Mouse (Mus musculus) CH12.LX (cell line): ENCODE data around the gene Pold1. TPM values are rescaled to one million over a fixed set of nuclear protein-coding genes. Genes with fewer than 3 reads are reported as not detected.
A peak's percentile ranks its signal among the peaks of the same experiment; 100 is the strongest.

ENCODE experiments used
- DNase-seq: peaks from one replicate; pipeline ENCODE4 v3.0.0-alpha.2; 2013; ENCODE audit errors: extremely low read depth
- H3K27ac ChIP-seq: 2 replicates; pipeline ENCODE4 v1.5.1; 2012; ENCODE audit warnings: low read depth, mild to moderate bottlenecking, control low read depth, moderate library complexity; ENCODE audit not compliant: insufficient read depth
- H3K27me3 ChIP-seq: replicated peaks from 2 replicates; pipeline ENCODE3; 2012; ENCODE audit warnings: inconsistent platforms
- H3K36me3 ChIP-seq, 2 experiments: replicated peaks in 1 of 2; 2 replicates each; pipeline versions ENCODE3 to v1.6.1; 2012; ENCODE audit warnings: inconsistent platforms in 1 of 2, low read length in 1 of 2, mild to moderate bottlenecking in 1 of 2, mixed read lengths in 1 of 2, moderate library complexity in 1 of 2; ENCODE audit not compliant: control insufficient read depth in 1 of 2, insufficient read depth in 1 of 2
- H3K4me1 ChIP-seq, 2 experiments: 2 replicates each; pipeline ENCODE4 v1.6.1; 2012; ENCODE audit warnings: inconsistent platforms in 1 of 2, moderate library complexity in 1 of 2; ENCODE audit not compliant: insufficient read depth in 2 of 2, control insufficient read depth in 1 of 2
- H3K4me2 ChIP-seq: 2 replicates; pipeline ENCODE4 v1.6.1; 2012; ENCODE audit warnings: low read depth, mild to moderate bottlenecking, control low read depth; ENCODE audit not compliant: poor library complexity, insufficient read depth, severe bottlenecking
- H3K4me3 ChIP-seq, 3 experiments: fragments of 150-350 bp in 1 of 3; sonication (generic) in 1 of 3; replicated peaks in 1 of 3; 2 replicates each; pipeline versions ENCODE3 to v1.5.1; 2011 to 2012; ENCODE audit warnings: low read depth in 2 of 3, low read length in 2 of 3, mild to moderate bottlenecking in 2 of 3, moderate library complexity in 2 of 3, control low read depth in 1 of 3, improper control_type of control experiment in 1 of 3, inconsistent platforms in 1 of 3, mixed read lengths in 1 of 3; ENCODE audit not compliant: poor library complexity in 1 of 3
- H3K79me2 ChIP-seq: replicated peaks from 2 replicates; pipeline ENCODE4 v1.6.1; 2012; ENCODE audit warnings: mild to moderate bottlenecking, moderate library complexity; ENCODE audit not compliant: control insufficient read depth, poor library complexity, insufficient read depth, severe bottlenecking; ENCODE audit errors: extremely low read depth
- H3K9ac ChIP-seq: 2 replicates; pipeline ENCODE4 v1.6.1; 2012; ENCODE audit warnings: low read depth, mild to moderate bottlenecking, control low read depth, moderate library complexity; ENCODE audit not compliant: insufficient read depth
- H3K9me3 ChIP-seq: replicated peaks from 2 replicates; pipeline ENCODE3; 2012; ENCODE audit warnings: low read length, inconsistent platforms, mixed read lengths
- BHLHE40 ChIP-seq: IDR thresholded peaks from 2 replicates; pipeline ENCODE4 v1.6.1; 2011; ENCODE audit warnings: mild to moderate bottlenecking, low read depth, low read length, improper control_type of control experiment
- CHD1 ChIP-seq: IDR thresholded peaks from 2 replicates; pipeline ENCODE4 v1.6.1; 2012; ENCODE audit warnings: low read depth, low read length, improper control_type of control experiment, inconsistent platforms
- CHD2 ChIP-seq: IDR thresholded peaks from 2 replicates; pipeline ENCODE4 v1.6.1; 2011; ENCODE audit warnings: low read length, improper control_type of control experiment
- CTCF ChIP-seq, 2 experiments: IDR thresholded peaks in 1 of 2; conservative IDR thresholded peaks in 1 of 2; 2 replicates each; pipeline ENCODE4 v1.5.1; 2011 to 2012; ENCODE audit warnings: low read depth in 2 of 2, low read length in 2 of 2, improper control_type of control experiment in 1 of 2, inconsistent platforms in 1 of 2, mild to moderate bottlenecking in 1 of 2, moderate library complexity in 1 of 2
- E2F4 ChIP-seq: IDR thresholded peaks from 2 replicates; pipeline ENCODE4 v1.6.1; 2011; ENCODE audit warnings: low read depth, low read length, improper control_type of control experiment; ENCODE audit not compliant: insufficient replicate concordance
- ELF1 ChIP-seq: IDR thresholded peaks from 2 replicates; pipeline ENCODE4 v1.6.1; 2014; ENCODE audit warnings: low read depth, mild to moderate bottlenecking, inconsistent platforms, low read length, improper control_type of control experiment
- EP300 ChIP-seq: IDR thresholded peaks from 2 replicates; pipeline ENCODE4 v1.6.1; 2011; ENCODE audit warnings: low read length, improper control_type of control experiment
- ETS1 ChIP-seq: conservative IDR thresholded peaks from 2 replicates; pipeline ENCODE4 v1.6.1; 2012; ENCODE audit warnings: low read depth, mild to moderate bottlenecking, inconsistent platforms, low read length, improper control_type of control experiment, moderate library complexity
- GABPA ChIP-seq: IDR thresholded peaks from 2 replicates; pipeline ENCODE4 v1.6.1; 2012; ENCODE audit warnings: low read depth, low read length, improper control_type of control experiment, inconsistent platforms; ENCODE audit not compliant: insufficient replicate concordance
- HCFC1 ChIP-seq: IDR thresholded peaks from 2 replicates; pipeline ENCODE4 v1.6.1; 2012; ENCODE audit warnings: low read depth, mild to moderate bottlenecking, inconsistent platforms, low read length, improper control_type of control experiment
- IRF4 ChIP-seq: IDR thresholded peaks from 2 replicates; pipeline ENCODE4 v1.6.1; 2014; ENCODE audit warnings: low read depth, mild to moderate bottlenecking, inconsistent platforms, low read length, improper control_type of control experiment
- JUN ChIP-seq: IDR thresholded peaks from 2 replicates; pipeline ENCODE4 v1.6.1; 2011; ENCODE audit warnings: low read depth, mild to moderate bottlenecking, low read length, improper control_type of control experiment, moderate library complexity; ENCODE audit not compliant: insufficient read depth
- JUND ChIP-seq: conservative IDR thresholded peaks from 2 replicates; pipeline ENCODE4 v1.6.1; 2011; ENCODE audit warnings: low read depth, low read length, improper control_type of control experiment
- KAT2A ChIP-seq: IDR thresholded peaks from 2 replicates; pipeline ENCODE4 v1.6.1; 2012; ENCODE audit warnings: low read length, improper control_type of control experiment, inconsistent platforms; ENCODE audit not compliant: insufficient replicate concordance
- MAFK ChIP-seq: IDR thresholded peaks from 2 replicates; pipeline ENCODE4 v1.6.1; 2011; ENCODE audit warnings: low read length, improper control_type of control experiment; ENCODE audit not compliant: insufficient replicate concordance
- MAX ChIP-seq: IDR thresholded peaks from 2 replicates; pipeline ENCODE4 v1.6.1; 2011; ENCODE audit warnings: low read length, improper control_type of control experiment
- MAZ ChIP-seq: IDR thresholded peaks from 2 replicates; pipeline ENCODE4 v1.6.1; 2012; ENCODE audit warnings: low read depth, mild to moderate bottlenecking, inconsistent platforms, low read length, improper control_type of control experiment, moderate library complexity
- MEF2A ChIP-seq: IDR thresholded peaks from 2 replicates; pipeline ENCODE4 v1.6.1; 2014; ENCODE audit warnings: low read depth, mild to moderate bottlenecking, inconsistent platforms, low read length, improper control_type of control experiment, borderline replicate concordance
- MXI1 ChIP-seq: IDR thresholded peaks from 2 replicates; pipeline ENCODE4 v1.6.1; 2011; ENCODE audit warnings: mild to moderate bottlenecking, low read depth, low read length, improper control_type of control experiment
- MYC ChIP-seq: IDR thresholded peaks from 2 replicates; pipeline ENCODE4 v1.6.1; 2011; ENCODE audit warnings: low read depth, mild to moderate bottlenecking, improper control_type of control experiment, low read length
- NELFE ChIP-seq: IDR thresholded peaks from 2 replicates; pipeline ENCODE4 v1.6.1; 2011; ENCODE audit warnings: low read depth, low read length, improper control_type of control experiment
- NRF1 ChIP-seq: IDR thresholded peaks from 2 replicates; pipeline ENCODE4 v1.6.1; 2014; ENCODE audit warnings: low read depth, mild to moderate bottlenecking, inconsistent platforms, low read length, improper control_type of control experiment, moderate library complexity
- PAX5 ChIP-seq: IDR thresholded peaks from 2 replicates; pipeline ENCODE4 v1.6.1; 2012; ENCODE audit warnings: low read length, inconsistent platforms, mixed read lengths
- POLR2A ChIP-seq: IDR thresholded peaks from 2 replicates; pipeline ENCODE4 v1.6.1; 2011; ENCODE audit warnings: low read depth, mild to moderate bottlenecking, improper control_type of control experiment, low read length
- POLR2AphosphoS2 ChIP-seq: IDR thresholded peaks from 2 replicates; pipeline ENCODE4 v1.6.1; 2011; ENCODE audit warnings: low read depth, low read length, improper control_type of control experiment
- RAD21 ChIP-seq: IDR thresholded peaks from 2 replicates; pipeline ENCODE4 v1.6.1; 2011; ENCODE audit warnings: low read depth, mild to moderate bottlenecking, low read length, improper control_type of control experiment, moderate library complexity
- RCOR1 ChIP-seq: conservative IDR thresholded peaks from 2 replicates; pipeline ENCODE4 v1.6.1; 2012; ENCODE audit warnings: low read depth, mild to moderate bottlenecking, inconsistent platforms, low read length, improper control_type of control experiment
- SIN3A ChIP-seq: IDR thresholded peaks from 2 replicates; pipeline ENCODE4 v1.6.1; 2012; ENCODE audit warnings: low read length, improper control_type of control experiment, inconsistent platforms
- SMC3 ChIP-seq: IDR thresholded peaks from 2 replicates; pipeline ENCODE4 v1.6.1; 2011; ENCODE audit warnings: low read depth, low read length, improper control_type of control experiment
- TBP ChIP-seq: conservative IDR thresholded peaks from 2 replicates; pipeline ENCODE4 v1.6.1; 2011; ENCODE audit warnings: low read depth, low read length, improper control_type of control experiment
- TCF12 ChIP-seq: IDR thresholded peaks from 2 replicates; pipeline ENCODE4 v1.6.1; 2014; ENCODE audit warnings: low read depth, mild to moderate bottlenecking, inconsistent platforms, low read length, improper control_type of control experiment
- UBTF ChIP-seq: IDR thresholded peaks from 2 replicates; pipeline ENCODE4 v1.6.1; 2012; ENCODE audit warnings: low read depth, mild to moderate bottlenecking, inconsistent platforms, low read length, improper control_type of control experiment, moderate library complexity
- USF1 ChIP-seq: IDR thresholded peaks from 2 replicates; pipeline ENCODE4 v1.6.1; 2014; ENCODE audit warnings: low read depth, mild to moderate bottlenecking, inconsistent platforms, low read length, improper control_type of control experiment
- USF2 ChIP-seq: conservative IDR thresholded peaks from 2 replicates; pipeline ENCODE4 v1.6.1; 2011; ENCODE audit warnings: low read depth, low read length, improper control_type of control experiment
- ZC3H11A ChIP-seq: IDR thresholded peaks from 2 replicates; pipeline ENCODE4 v1.6.1; 2012; ENCODE audit warnings: low read depth, mild to moderate bottlenecking, inconsistent platforms, low read length, improper control_type of control experiment
- ZKSCAN1 ChIP-seq: IDR thresholded peaks from 2 replicates; pipeline ENCODE4 v1.6.1; 2012; ENCODE audit warnings: low read depth, inconsistent platforms, low read length, improper control_type of control experiment, borderline replicate concordance
- ZMIZ1 ChIP-seq: IDR thresholded peaks from 2 replicates; pipeline ENCODE4 v1.6.1; 2012; ENCODE audit warnings: low read depth, mild to moderate bottlenecking, inconsistent platforms, low read length, improper control_type of control experiment
- ZNF384 ChIP-seq: IDR thresholded peaks from 2 replicates; pipeline ENCODE4 v1.6.1; 2012; ENCODE audit warnings: low read depth, low read length, improper control_type of control experiment, inconsistent platforms
- dilution Hi-C: fragments of 300-500 bp; cut with MboI; formaldehyde crosslinking; loops from 2 replicates; pipeline ENCODE4 v1.14.3; 2020; ENCODE audit warnings: low sequenced_read_pairs; ENCODE audit not compliant: extremely low pct_unique_long_range_greater_than_20kb, extremely low pct_ligation_motif_present
- in situ Hi-C: fragments of 300-500 bp; cut with MboI; formaldehyde crosslinking; loops from 3 replicates; pipeline ENCODE4 v1.14.3; 2019; ENCODE audit warnings: low sequenced_read_pairs, low pct_ligation_motif_present, low pct_unique_long_range_greater_than_20kb, mixed read lengths
- polyA plus RNA-seq: library from polyadenylated mRNA; unstranded; fragments of >175 nt; gene quantifications from 2 replicates; pipeline ENCODE4 v1.2.1, GENCODE M21; 2012; ENCODE audit warnings: low read depth; ENCODE audit not compliant: insufficient read length
- total RNA-seq, 2 experiments: library from RNA; depleted of rRNA; stranded (reverse); fragments of 300-350 nt in 1 of 2; fragments of >200 nt in 1 of 2; gene quantifications; 2 replicates each; pipeline ENCODE4 v1.2.3; 2012 to 2014

Gene Pold1
- total and polyA plus RNA-seq, 3 experiments = 49.3 to 131 (median 67.6) TPM

- Histone ChIP-seq H3K9me3 (no peaks in the 10 kb centered on the region), H3K79me2 (no peaks in the 10 kb centered on the region), H3K36me3 (peaks cover 30 to 35% of the 10 kb centered on the region in 2 experiments), H3K27me3 (no peaks in the 10 kb centered on the region), H3K4me1 (peaks cover 2 to 28% of the 10 kb centered on the region in 2 experiments; a peak in 3 of 4 replicates), H3K4me2 (peak within 1 kb of the TSS; percentile 82), H3K27ac (peak within 1 kb of the TSS; percentile 92), H3K9ac (peak within 1 kb of the TSS; percentile 94), H3K4me3 (peak within 1 kb of the TSS; percentile 84 to 98 (median 93))
- dilution Hi-C loops (no loop called here), in situ Hi-C loops (loop anchor here (5.0 kb wide), 1 partner anchor 47 kb away; no protein-coding TSS in a partner anchor)
- TF ChIP-seq CHD1 (no peak), ELF1 (peak; percentile 99), IRF4 (peak; percentile 86), NELFE (peak; percentile 76), POLR2A (peak; percentile 68), UBTF (no peak), USF2 (no peak), JUN (no peak), TBP (peak; percentile 89), MAX (0 out of 2 replicates have a peak, but pooled peaks have one; percentile 36), SMC3 (no peak), ZKSCAN1 (peak; percentile 73; the same call in 1 of the 2 replicates), JUND (0 out of 2 replicates have a peak, but pooled peaks have one; percentile 27), KAT2A (peak; percentile 85; the same call in 1 of the 2 replicates), ZNF384 (peak; percentile 91), EP300 (peak; percentile 57; the same call in 1 of the 2 replicates), USF1 (no peak), MAZ (0 out of 2 replicates have a peak, but pooled peaks have one; percentile 56), CTCF (conservative IDR thresholded peaks at IDR 0.05 in 1 of 2, IDR thresholded peaks at IDR 0.05 in 1 of 2; ENCODE audit: low read depth in 2 of 2, low read length in 2 of 2) (no peak), PAX5 (no peak), HCFC1 (peak; percentile 90), NRF1 (no peak), MAFK (no peak), ETS1 (peak; percentile 87), POLR2AphosphoS2 (peak; percentile 68; the same call in 1 of the 2 replicates), ZMIZ1 (peak; percentile 45; the same call in 1 of the 2 replicates), BHLHE40 (no peak), RAD21 (no peak), MYC (peak; percentile 76; the same call in 1 of the 2 replicates), SIN3A (peak; percentile 98), MXI1 (no peak; the same call in 1 of the 2 replicates), GABPA (no peak; the same call in 1 of the 2 replicates), TCF12 (peak; percentile 83), MEF2A (peak; percentile 69; the same call in 1 of the 2 replicates), RCOR1 (no peak), ZC3H11A (no peak), CHD2 (peak; percentile 13; the same call in 1 of the 2 replicates), E2F4 (0 out of 2 replicates have a peak, but pooled peaks have one; percentile 63)
- DNase-seq = peak; percentile 97
These were observed 5.2 kb upstream of the Pold1 start, which contains the start of gene Nr1h2 for GRCm38 (mm10) chr7:44553826-44554225. Gene Nr1h2, minus strand, starts transcription at chr7:44553951.
